Mouse (Mus musculus) adrenal gland, postnatal 14 days (tissue): ENCODE data around the gene Il3. TPM values are rescaled to one million over a fixed set of nuclear protein-coding genes. Genes with fewer than 3 reads are reported as not detected.
"Not testable (repeated sequence)": the region's sequence is repeated elsewhere in the genome, so short reads cannot be mapped to it uniquely, and the experiment has no call there.

ENCODE experiments used
- DNase-seq: peaks from one replicate; pipeline ENCODE4 v3.0.0; 2021; ENCODE audit warnings: mixed read lengths
- long read RNA-seq, 2 experiments: library from polyadenylated mRNA; stranded (forward); transcript quantifications; one replicate each; pipeline ENCODE4 v2.0.0; 2021
- total RNA-seq: library from RNA; stranded (reverse); gene quantifications from 2 replicates; pipeline ENCODE4 v1.2.3, GENCODE M21; 2021

Il3 gene
- not detected in 2 replicates for total RNA-seq
- long read RNA-seq, experiment 1 = 0 reads
- long read RNA-seq, experiment 2 = 0 reads

DNA sequence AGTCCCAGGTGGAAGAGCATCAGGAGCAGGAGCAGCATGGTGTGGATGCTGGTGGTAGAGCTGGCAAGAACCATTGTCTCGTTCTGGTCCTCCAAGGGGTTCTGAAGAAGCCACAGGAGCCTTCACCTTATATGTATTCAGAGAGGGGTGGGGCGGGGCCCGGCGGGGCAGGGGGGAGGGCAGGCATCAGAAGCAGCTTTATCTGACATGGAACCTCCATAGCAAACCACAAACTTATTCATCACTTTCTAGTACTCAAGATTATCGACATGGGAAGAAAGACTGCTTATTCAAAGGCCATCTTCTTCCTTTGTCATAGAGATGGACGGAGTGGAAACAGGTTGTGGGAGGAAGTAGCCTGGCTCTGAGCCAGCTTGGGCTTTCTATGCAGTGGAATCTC, at the start of gene Il3:
Il3 (minus strand) TSS at position 101 of the 400 bp plus-strand sequence.
- DNase-seq = no peak

DNA sequence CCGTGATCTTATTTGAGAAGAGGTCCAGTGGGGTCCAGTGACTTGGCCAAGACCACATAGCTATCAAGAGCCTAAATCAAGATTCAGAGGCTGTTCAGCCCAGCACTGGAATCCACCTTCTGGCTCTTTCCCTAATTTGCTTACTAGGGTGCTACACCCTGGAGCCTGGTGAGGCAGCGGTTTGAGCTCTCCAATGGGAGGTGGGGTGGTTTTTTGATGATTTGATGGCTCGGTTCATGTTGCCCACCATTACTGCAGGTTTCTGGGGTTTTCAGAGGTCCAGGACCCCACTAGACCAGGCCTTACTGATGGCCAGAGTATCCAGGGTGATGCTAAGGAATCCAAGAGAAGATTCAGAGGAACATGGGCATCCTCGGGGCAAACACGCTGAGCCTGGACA, 48.3 kb upstream of the Il3 start:
- no peak for DNase-seq

DNA sequence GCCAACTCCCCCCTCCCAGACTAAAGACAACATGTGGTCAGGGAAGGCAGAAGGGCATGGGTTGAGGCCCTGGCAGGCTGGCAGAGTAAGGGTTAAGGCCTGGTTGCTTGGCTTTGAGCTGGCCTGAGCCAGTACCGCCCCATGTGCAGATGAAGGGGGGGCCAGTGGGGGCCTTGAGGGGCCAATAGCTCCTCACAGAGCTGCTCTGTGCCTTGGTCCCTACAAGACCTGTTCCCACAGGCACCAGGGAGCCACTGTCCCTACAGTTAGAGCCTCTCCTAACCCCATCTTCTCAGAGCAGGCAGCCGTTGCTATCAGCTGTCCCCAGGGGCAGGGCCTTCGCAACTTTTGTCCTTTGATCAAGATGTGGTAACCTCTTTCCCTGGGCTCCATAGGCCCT, 47.7 kb upstream of the Il3 start:
- DNase-seq = peak; percentile 58

- no peak for DNase-seq
Measured at GRCm38 (mm10) chr11:54313391-54314360, 46.6 kb upstream of the Il3 start.

- no peak for DNase-seq
Measured at GRCm38 (mm10) chr11:54312603-54313002, 45.5 kb upstream of the Il3 start.

- DNase-seq = peak; percentile 77
Measured at GRCm38 (mm10) chr11:54312021-54312420, 44.9 kb upstream of the Il3 start.

- no peak for DNase-seq
Measured at GRCm38 (mm10) chr11:54310588-54310987, 43.5 kb upstream of the Il3 start.

- DNase-seq = peak; percentile 85
Measured at GRCm38 (mm10) chr11:54307139-54307816, 40.2 kb upstream of the Il3 start.

DNA sequence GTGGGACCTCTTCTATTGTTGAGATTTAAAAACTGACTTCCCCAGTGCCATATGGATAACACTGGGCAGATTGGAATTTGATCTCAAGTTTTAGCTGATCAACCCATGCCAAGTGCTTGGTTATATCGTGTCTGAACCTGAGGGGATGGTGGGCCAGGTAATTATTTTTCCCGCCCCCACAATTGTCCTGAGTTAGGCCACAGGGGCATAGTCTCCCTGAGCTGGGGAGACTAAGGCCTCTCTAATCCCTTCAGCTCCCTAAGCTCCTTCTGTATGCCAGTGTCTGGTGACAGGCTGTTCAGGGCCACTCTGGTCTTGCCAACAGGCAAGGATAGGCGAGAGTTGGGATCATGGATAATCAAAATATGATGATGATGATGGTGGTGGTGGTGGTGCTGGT, 38.3 kb upstream of the Il3 start:
- DNase-seq = no peak

- DNase-seq = no peak
Measured at GRCm38 (mm10) chr11:54304471-54304873, 37.4 kb upstream of the Il3 start.

DNA sequence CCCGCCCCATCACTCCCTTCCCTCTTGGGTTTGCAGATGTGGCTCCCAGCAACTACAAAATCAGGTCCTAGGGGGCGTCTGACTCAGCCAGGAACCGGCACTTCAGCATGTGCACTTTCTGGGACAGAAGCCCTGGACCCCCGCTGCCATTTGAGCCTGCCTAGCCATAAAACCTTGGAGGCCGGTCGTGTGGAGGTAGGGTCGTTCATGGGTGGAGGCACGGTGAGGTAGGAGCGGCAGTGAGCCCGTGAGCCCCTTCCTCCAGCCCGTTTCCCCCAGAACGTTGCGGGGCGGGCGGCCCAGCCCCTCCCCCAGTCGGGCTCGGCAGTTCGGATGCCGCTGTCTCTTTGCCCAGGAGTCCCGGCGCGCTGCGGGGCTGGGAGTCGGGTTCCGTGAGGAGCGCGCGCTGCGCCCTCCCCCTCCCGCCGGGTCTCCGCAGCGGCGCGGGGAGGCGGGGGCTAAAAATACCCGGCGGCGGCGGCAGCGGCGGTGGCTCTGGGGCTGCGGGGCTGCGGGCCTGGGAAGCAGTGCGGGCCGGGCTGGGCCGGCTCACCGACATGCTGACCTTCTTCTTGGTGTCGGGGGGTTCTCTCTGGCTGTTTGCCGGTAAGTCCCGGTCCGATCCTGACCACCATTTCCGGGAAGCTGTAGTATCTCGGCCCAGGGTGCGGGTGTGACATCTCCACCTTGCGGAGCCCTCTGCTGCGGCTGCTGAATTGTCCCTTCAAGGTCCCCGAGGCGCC, 36.8 kb upstream of the Il3 start, which contains the start of gene Acsl6:
Acsl6 (plus strand) TSS at position 71 of the 743 bp plus-strand sequence.
- peak; percentile 34 for DNase-seq

DNA sequence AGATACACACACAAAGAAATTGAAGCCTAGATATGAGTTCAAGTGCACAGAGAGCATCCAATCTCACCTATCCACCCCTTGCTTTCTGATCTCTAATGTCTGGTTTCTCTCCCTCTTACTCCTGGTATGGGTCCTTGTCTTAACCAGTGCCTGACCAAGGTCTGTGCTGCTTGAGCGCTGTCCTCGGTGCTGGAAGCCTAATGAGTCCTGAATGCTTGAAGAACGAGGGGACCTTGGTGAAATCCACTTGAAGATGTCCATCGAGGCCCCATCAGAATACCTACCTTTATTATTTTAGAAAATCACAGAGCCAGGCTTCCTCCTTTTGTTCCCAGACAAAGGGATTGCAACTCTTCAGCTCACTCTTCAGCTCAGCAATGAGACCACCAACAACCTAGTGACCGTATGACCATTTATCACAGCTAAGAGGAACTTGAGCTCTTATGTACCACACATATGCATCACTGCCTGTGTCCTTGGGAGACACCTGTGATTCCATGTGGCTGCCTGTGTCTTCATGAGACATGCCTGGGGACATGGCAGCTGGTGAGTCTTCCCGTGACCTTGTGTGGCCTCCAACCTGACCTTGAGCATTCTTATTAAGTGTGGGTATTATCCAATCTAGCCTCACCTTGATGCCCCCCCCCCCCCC, 36.1 kb upstream of the Il3 start:
- peak; percentile 57 for DNase-seq

GRCm38 (mm10) chr11:54302606-54303005, 35.5 kb upstream of the Il3 start:
- DNase-seq = no peak

- no peak for DNase-seq
Measured at GRCm38 (mm10) chr11:54301994-54302393, 34.9 kb upstream of the Il3 start.

- no peak for DNase-seq
Measured at GRCm38 (mm10) chr11:54298777-54299176, 31.7 kb upstream of the Il3 start.

DNA sequence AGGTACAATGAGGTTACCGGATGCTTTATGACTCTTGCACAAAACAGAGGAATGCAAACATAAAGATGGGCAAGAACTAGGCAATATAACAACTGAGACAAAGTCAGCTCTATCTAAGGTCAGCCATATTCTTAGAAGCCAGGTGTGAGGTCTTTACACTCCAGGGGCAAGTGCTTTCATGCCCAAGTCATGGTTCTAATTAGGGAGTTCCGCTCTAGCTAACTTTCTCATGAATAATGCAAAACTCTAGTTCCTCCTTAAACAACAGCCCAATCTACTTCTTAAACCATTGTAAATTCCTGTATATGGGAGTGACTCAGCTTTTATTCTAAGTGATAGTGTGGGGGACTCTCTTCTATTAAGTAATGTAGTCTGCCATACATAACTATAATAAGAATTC, 30.4 kb upstream of the Il3 start:
- DNase-seq = not testable (repeated sequence)

DNA sequence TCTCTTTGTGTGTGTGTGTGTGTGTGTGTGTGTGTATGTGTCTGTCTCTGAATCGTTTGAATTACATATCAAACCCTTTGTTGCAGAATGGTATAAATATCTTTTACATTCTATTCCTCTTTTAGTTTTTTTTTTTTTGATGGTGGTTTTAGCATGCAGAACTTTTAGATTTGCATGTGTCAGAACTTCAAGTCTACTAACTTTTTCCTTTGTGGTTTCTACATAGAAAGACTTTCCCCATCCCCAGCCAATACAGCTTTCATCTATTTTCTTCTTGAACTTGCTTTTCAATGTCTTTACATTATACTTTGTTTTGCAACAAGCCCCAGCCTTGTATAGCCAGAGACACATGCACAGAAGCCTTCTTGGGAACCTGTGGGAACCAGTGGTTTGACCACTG, 29.7 kb upstream of the Il3 start:
- DNase-seq = no peak

DNA sequence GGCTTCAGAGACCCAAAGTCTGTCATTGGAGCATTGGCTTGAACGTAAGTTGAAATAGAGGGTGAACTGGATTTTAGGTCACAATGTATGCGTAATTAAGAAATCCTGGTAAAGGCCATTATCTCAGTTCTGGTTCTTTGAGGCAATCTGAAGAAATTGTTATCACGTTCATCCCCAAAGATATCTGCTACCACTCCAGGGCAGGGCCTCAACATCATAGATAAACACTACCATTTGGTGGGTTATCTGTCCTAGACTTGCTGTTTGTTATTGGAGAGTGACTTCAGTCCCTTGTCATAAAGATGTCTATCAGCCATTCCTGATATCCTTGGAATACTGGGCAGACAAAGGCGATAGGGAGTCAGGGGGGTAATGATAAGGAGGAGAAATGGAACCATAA, 28.9 kb upstream of the Il3 start:
- DNase-seq = no peak

GRCm38 (mm10) chr11:54293980-54294807, 27.1 kb upstream of the Il3 start:
- no peak for DNase-seq

- no peak for DNase-seq
Measured at GRCm38 (mm10) chr11:54292163-54292562, 25.1 kb upstream of the Il3 start.
